Mouse (Mus musculus): ENCODE data around the gene Pilrb1.
"Not testable (repeated sequence)": the region's sequence is repeated elsewhere in the genome, so short reads cannot be mapped to it uniquely, and the experiment has no call there.

Pilrb1 gene

GRCm38 (mm10) chr5:137857960-137858710, at the start of gene Pilrb1:
Gene Pilrb1 (minus strand): TSS chr5:137858106.
- DNase-seq (ENCODE audit: low spot score) = not testable (repeated sequence)

- DNase-seq (ENCODE audit: low spot score) = no peak
Observed at GRCm38 (mm10) chr5:137897812-137898211, 39.9 kb upstream of the Pilrb1 start.

GRCm38 (mm10) chr5:137892954-137893353, 35.0 kb upstream of the Pilrb1 start:
- DNase-seq (ENCODE audit: low spot score) = no peak

GRCm38 (mm10) chr5:137887666-137888065, 29.8 kb upstream of the Pilrb1 start:
- DNase-seq (ENCODE audit: low spot score) = no peak

GRCm38 (mm10) chr5:137885894-137886293, 28.0 kb upstream of the Pilrb1 start:
- no peak for DNase-seq (ENCODE audit: low spot score)

GRCm38 (mm10) chr5:137883345-137883744, 25.4 kb upstream of the Pilrb1 start:
- DNase-seq (ENCODE audit: low spot score) = no peak

GRCm38 (mm10) chr5:137882922-137883321, 25.0 kb upstream of the Pilrb1 start:
- no peak for DNase-seq (ENCODE audit: low spot score)

- no peak for DNase-seq (ENCODE audit: low spot score)
Observed at GRCm38 (mm10) chr5:137877860-137878259, 20.0 kb upstream of the Pilrb1 start.

GRCm38 (mm10) chr5:137875054-137875453, 17.1 kb upstream of the Pilrb1 start:
- no peak for DNase-seq (ENCODE audit: low spot score)

- DNase-seq (ENCODE audit: low spot score) = not testable (repeated sequence)
Observed at GRCm38 (mm10) chr5:137872381-137872702, 14.4 kb upstream of the Pilrb1 start.

- not testable (repeated sequence) for DNase-seq (ENCODE audit: low spot score)
Observed at GRCm38 (mm10) chr5:137871644-137872380, 13.9 kb upstream of the Pilrb1 start, which contains the start of gene Pilrb2. Gene Pilrb2 (minus strand): TSS chr5:137871815.

- DNase-seq (ENCODE audit: low spot score) = not testable (repeated sequence)
Observed at GRCm38 (mm10) chr5:137868600-137868999, 10.7 kb upstream of the Pilrb1 start.

- DNase-seq (ENCODE audit: low spot score) = not testable (repeated sequence)
Observed at GRCm38 (mm10) chr5:137864008-137864407, 6.1 kb upstream of the Pilrb1 start.

GRCm38 (mm10) chr5:137856870-137857269, 1.0 kb downstream of the Pilrb1 start:
- DNase-seq (ENCODE audit: low spot score) = not testable (repeated sequence)

- DNase-seq (ENCODE audit: low spot score) = not testable (repeated sequence)
Observed at GRCm38 (mm10) chr5:137854907-137855306, 3.0 kb downstream of the Pilrb1 start.

GRCm38 (mm10) chr5:137850313-137850712, 7.6 kb downstream of the Pilrb1 start:
- DNase-seq (ENCODE audit: low spot score) = not testable (repeated sequence)

- not testable (repeated sequence) for DNase-seq (ENCODE audit: low spot score)
Observed at GRCm38 (mm10) chr5:137837110-137837509, 20.8 kb downstream of the Pilrb1 start.

- DNase-seq (ENCODE audit: low spot score) = no peak
Observed at GRCm38 (mm10) chr5:137836611-137837010, 21.3 kb downstream of the Pilrb1 start.

- DNase-seq (ENCODE audit: low spot score) = not testable (repeated sequence)
Observed at GRCm38 (mm10) chr5:137835966-137836520, 21.9 kb downstream of the Pilrb1 start, which contains the start of gene Pilra. Gene Pilra (minus strand): TSS chr5:137836281.

- DNase-seq (ENCODE audit: low spot score) = no peak
Observed at GRCm38 (mm10) chr5:137833500-137833899, 24.4 kb downstream of the Pilrb1 start.

GRCm38 (mm10) chr5:137831506-137831905, 26.4 kb downstream of the Pilrb1 start:
- no peak for DNase-seq (ENCODE audit: low spot score)

- DNase-seq (ENCODE audit: low spot score) = no peak
Observed at GRCm38 (mm10) chr5:137831106-137831505, 26.8 kb downstream of the Pilrb1 start.

- DNase-seq (ENCODE audit: low spot score) = no peak
Observed at GRCm38 (mm10) chr5:137830238-137830637, 27.7 kb downstream of the Pilrb1 start.
